Mouse (Mus musculus) midbrain, embryonic 13.5 days (tissue): ENCODE data around the gene Kcmf1. TPM values are rescaled to one million over a fixed set of nuclear protein-coding genes. Genes with fewer than 3 reads are reported as not detected.

ENCODE experiments used
- ATAC-seq: fragments of 200-750 bp; cut with Nextera tagmentation; 2 replicates; pipeline ENCODE4 v1.8.0; 2017; ENCODE audit warnings: mild to moderate bottlenecking, moderate TSS enrichment, moderate library complexity
- H3K27ac ChIP-seq: fragments of 300-500 bp; sonication (generic); 2 replicates; pipeline ENCODE4 v1.5.1; 2015; ENCODE audit warnings: inconsistent platforms, mild to moderate bottlenecking, moderate library complexity
- H3K27me3 ChIP-seq: fragments of 300-500 bp; sonication (generic); 2 replicates; pipeline ENCODE4 v1.6.1; 2015; ENCODE audit warnings: mild to moderate bottlenecking, inconsistent platforms
- H3K36me3 ChIP-seq: fragments of 300-500 bp; sonication (generic); 2 replicates; pipeline ENCODE4 v1.6.1; 2015; ENCODE audit warnings: mild to moderate bottlenecking, inconsistent platforms
- H3K4me1 ChIP-seq: fragments of 300-500 bp; sonication (generic); replicated peaks from 2 replicates; pipeline ENCODE4 v1.6.1; 2015; ENCODE audit warnings: inconsistent platforms
- H3K4me2 ChIP-seq: fragments of 300-500 bp; sonication (generic); replicated peaks from 2 replicates; pipeline ENCODE4 v1.6.1; 2015; ENCODE audit warnings: moderate library complexity, mild to moderate bottlenecking, inconsistent platforms
- H3K4me3 ChIP-seq: fragments of 300-500 bp; sonication (generic); replicated peaks from 2 replicates; pipeline ENCODE4 v1.5.1; 2015; ENCODE audit warnings: mild to moderate bottlenecking, inconsistent platforms
- H3K9ac ChIP-seq: fragments of 300-500 bp; sonication (generic); replicated peaks from 2 replicates; pipeline ENCODE4 v1.6.1; 2015; ENCODE audit warnings: mild to moderate bottlenecking, inconsistent platforms
- H3K9me3 ChIP-seq: fragments of 300-500 bp; sonication (generic); 2 replicates; pipeline ENCODE4 v1.6.1; 2016; ENCODE audit warnings: mild to moderate bottlenecking, inconsistent platforms
- WGBS: fragments of 180-500 bp; shearing (Covaris S2); methylation state at CpG from one replicate; pipeline ENCODE4 v1.1.7; 2015; 5-methylcytosine and 5-hydroxymethylcytosine counted together
- polyA plus RNA-seq: library from polyadenylated mRNA; unstranded; fragments of >200 nt; fragmentation: Nextera tagmentation; extraction: Ambion mirVana; gene quantifications from 2 replicates; pipeline ENCODE4 v1.2.1, GENCODE M21; 2015

Kcmf1 gene
- polyA plus RNA-seq, 1 experiment from 2014 or later, result 26.1 TPM

DNA sequence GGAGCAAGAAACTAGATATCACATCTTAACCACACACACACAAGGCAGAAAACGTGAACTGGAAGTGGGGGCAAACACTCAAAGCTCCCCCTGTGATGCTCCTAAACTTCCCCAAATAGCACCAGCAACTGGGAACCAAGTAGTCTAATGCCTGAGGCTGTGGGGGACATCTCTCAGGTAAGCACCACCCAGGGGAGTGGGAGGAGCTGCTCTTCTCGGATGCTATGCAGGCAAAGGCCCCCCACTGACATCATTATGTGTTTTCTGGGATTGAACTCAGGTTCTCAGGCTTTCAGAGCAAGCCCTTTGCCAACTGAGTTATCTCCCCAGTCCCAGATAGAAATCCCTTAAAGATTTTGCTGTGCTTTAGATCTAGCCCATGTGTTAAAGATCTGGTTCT is 99.1 kb downstream of the Kcmf1 start:
- Histone ChIP-seq H3K36me3 (no peaks in the 10 kb centered on the region), H3K4me3 (no peak overlapping the region), H3K27ac (no peak overlapping the region), H3K9me3 (no peaks in the 10 kb centered on the region), H3K27me3 (no peaks in the 10 kb centered on the region), H3K4me2 (no peak overlapping the region), H3K4me1 (no peaks in the 10 kb centered on the region), H3K9ac (no peak overlapping the region)
- WGBS, result 40% methylated on average over 2 of the region's 2 CpGs
- no peak for ATAC-seq

DNA sequence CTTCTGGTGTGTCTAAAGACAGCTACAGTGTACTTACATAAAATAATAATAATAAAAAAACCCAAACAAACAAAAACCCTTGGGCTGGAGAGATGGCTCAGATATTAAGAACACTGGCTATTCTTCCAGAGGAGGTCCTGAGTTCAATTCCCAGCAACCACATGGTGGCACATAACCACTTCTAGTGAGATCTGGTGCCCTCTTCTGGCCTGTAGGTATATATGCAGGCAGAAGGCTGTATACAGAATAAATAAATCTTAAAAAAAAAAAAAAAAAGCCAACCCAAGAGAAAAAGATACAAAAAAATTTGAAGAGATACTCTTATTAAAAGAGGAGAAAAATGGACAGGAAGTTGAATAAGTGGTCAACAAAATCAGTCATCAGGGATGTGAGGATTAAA is 102.0 kb downstream of the Kcmf1 start:
- ATAC-seq, result no peak
- Histone ChIP-seq H3K4me1 (no peaks in the 10 kb centered on the region; the same call in 1 of the 2 replicates), H3K27ac (no peak overlapping the region), H3K4me2 (no peak overlapping the region), H3K9ac (no peak overlapping the region), H3K36me3 (no peaks in the 10 kb centered on the region), H3K4me3 (no peak overlapping the region), H3K27me3 (no peaks in the 10 kb centered on the region), H3K9me3 (no peaks in the 10 kb centered on the region)

DNA sequence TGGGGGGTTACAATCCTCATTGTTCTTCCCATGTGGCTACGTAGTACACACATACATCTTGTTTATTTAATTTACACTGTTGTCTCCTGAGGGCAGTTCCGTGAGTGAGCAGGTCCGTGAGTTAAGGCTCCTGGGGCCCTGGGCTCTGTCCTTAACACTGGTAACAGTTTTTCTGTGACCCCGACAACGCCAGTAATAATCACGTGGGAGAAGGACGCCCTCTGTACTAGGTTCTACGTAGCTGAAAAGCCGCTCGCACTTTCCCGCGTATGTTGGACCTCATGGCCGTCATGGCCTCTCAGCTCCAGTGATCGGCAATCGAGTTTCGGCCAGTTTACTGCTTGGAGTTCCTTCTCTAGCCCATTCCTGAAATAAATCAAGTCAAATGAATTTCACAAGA is 104.3 kb downstream of the Kcmf1 start:
- Histone ChIP-seq H3K9ac (no peak overlapping the region), H3K4me3 (no peak overlapping the region)
- ATAC-seq, result no peak

DNA sequence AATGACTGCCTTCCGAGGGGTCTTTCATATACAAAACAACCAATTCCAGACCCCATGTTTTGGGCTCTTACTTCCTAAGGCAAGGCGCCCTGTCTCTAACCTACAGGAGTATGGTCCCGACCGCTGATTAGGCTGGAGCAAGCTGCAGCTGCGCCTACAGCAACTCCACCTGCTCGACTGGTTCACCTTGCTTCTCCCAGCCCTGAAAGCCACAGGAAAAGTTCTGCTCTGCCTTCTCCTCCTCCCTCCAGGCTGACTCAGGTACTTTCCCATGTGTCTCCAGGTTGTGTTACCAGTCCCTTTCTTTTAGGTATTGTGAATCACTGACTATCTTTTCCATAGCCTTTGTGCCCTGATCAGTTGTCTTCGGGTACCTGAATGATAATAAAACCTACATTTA is 104.9 kb downstream of the Kcmf1 start:
- H3K36me3 ChIP-seq, result no peaks in the 10 kb centered on the region
- H3K4me1 ChIP-seq, result no peaks in the 10 kb centered on the region; the same call in 1 of the 2 replicates
- peaks cover 10% of the 10 kb centered on the region for H3K27me3 ChIP-seq
- H3K4me3 ChIP-seq, result no peak overlapping the region
- H3K9ac ChIP-seq, result no peak overlapping the region
- no peak overlapping the region for H3K4me2 ChIP-seq
- ATAC-seq, result no peak
- no peak overlapping the region for H3K27ac ChIP-seq
- WGBS, result 56% methylated on average over 7 of the region's 7 CpGs
- no peaks in the 10 kb centered on the region for H3K9me3 ChIP-seq

More for the DNA sequence above, 104.3 kb downstream of the Kcmf1 start:
- Histone ChIP-seq H3K27me3 (peaks cover 4% of the 10 kb centered on the region; the same call in 1 of the 2 replicates), H3K4me2 (no peak overlapping the region), H3K27ac (no peak overlapping the region), H3K9me3 (no peaks in the 10 kb centered on the region), H3K4me1 (no peaks in the 10 kb centered on the region; the same call in 1 of the 2 replicates), H3K36me3 (no peaks in the 10 kb centered on the region)
- 55% methylated on average over 16 of the region's 16 CpGs for WGBS

DNA sequence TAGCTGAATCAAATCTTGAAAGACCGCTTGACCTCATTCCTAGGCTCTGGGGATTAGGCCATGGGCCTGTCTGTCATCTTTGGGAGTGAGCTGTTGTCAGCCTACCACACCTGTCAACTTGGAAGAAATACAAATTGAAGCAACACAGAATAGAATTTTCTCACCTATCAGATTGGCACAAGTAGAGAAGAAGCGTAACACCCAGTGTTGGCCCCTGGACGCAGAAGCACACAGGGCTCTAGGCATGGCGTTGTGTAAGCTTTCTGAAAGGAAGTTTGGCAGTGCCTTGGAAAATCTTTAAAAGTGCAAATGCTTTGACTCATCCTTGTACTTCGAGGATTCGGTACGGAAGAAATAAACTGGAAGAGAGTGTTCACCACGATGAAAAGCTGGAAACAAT is 107.1 kb downstream of the Kcmf1 start:
- Histone ChIP-seq H3K36me3 (no peaks in the 10 kb centered on the region), H3K4me2 (no peak overlapping the region), H3K9me3 (no peaks in the 10 kb centered on the region), H3K27me3 (peaks cover 19% of the 10 kb centered on the region), H3K4me1 (peaks cover 11% of the 10 kb centered on the region), H3K4me3 (no peak overlapping the region), H3K9ac (no peak overlapping the region), H3K27ac (no peak overlapping the region)
- ATAC-seq, result no peak
- 92% methylated on average over 8 of the region's 8 CpGs for WGBS

Other genes starting within 250 kb of the Kcmf1 start
- gene Tcf7l1, start 110.7 kb downstream of the Kcmf1 start, polyA plus RNA-seq, result 7.9 and 9.7 TPM in 2 replicates
- gene Tmsb10, start 58.8 kb upstream of the Kcmf1 start, polyA plus RNA-seq, result 4,994 and 5,054 TPM in 2 replicates